Mouse (Mus musculus) cerebellum, adult (tissue): ENCODE measurements around the gene Gpr161.

ENCODE experiments used
- ATAC-seq: cut with Nextera tagmentation; 2 replicates; pipeline ENCODE4 v1.9.2; 2017; ENCODE audit warnings: mild to moderate bottlenecking, moderate library complexity, mixed read lengths; ENCODE audit not compliant: insufficient number of reproducible peaks, low FRiP score, low TSS enrichment

Gpr161 gene

DNA sequence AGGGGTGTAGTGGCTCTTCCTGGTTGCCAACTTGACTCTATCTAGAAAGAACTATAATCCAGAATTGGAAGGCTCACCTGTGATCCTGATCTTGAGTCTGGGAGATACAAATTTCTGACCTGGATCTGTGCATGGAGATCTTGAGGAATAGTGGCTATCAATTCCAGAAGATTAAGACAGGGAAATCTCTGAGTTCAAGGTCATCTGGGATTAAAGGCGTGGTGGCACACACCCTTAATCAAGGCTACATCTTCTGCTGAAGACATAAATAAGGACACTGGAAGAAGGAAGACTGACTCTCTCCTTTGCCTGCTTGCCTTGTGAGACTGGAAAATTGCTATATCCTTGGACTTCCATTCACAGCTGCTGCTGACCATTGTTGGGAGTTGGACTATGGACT lies at the start of gene Gpr161:
Gene Gpr161, plus strand, starts transcription at position 301 of the 400 bp plus-strand sequence.
- no peak for ATAC-seq

DNA sequence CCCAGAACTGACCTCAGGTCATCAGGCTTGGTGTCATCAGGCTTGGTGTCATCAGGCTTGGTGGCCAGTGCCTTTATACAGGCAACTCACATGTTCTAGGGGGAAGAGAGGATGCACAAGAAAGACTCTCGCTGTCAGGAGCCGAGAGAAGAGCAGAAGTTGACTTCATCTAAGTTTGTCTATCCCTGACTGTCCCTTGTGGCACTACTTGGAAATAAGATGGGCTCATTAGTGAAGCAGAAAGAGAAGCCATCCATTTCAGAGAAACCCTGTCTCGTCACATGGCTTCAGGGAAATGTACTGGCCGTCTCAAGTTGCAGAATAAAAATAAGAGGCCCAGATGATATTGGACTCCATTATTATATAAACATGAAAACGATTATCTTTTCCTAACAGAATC lies 49.0 kb upstream of the Gpr161 start:
- ATAC-seq = no peak

GRCm38 (mm10) chr1:165247085-165247484 lies 48.5 kb upstream of the Gpr161 start:
- no peak for ATAC-seq

GRCm38 (mm10) chr1:165247788-165248187 lies 47.8 kb upstream of the Gpr161 start:
- no peak for ATAC-seq

DNA sequence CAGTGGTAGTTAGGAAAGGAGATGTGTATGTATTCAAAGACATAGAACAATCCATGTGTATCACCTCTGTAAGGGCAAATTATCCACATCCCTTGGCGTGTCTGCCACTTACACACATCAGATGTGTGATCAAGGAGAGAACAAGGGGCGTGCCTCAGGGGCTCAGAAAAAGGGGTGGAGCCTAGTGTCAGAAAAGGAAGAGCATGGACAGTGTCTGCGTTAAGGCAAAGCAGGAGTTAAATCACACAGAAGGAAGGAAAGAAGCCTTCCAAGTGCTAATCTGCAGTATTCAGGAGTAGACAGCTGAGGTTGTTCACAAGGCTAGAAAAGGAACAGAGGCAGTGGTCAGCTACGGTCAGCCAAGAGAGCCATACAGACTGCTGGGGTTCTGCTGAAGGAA lies 46.7 kb upstream of the Gpr161 start:
- no peak for ATAC-seq

DNA sequence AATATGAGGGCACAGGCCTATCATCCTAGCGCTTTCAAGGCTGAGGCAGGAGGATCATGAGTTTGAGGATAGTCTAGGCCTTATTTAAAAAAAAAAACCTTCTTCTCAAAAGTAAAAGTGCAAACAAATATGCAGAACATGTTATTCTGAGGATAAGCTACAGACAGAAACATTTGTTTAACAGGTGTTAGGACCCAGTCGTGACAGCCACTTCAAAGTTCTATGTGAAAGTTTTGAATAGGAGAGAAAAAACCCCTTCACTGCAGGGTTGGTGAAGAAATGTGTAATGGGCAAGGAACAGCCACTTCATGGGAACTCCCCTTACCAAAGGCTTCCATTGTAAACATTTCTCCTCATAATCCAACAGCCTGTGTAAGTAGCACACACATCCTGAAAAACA lies 45.0 kb upstream of the Gpr161 start:
- ATAC-seq = no peak

- no peak for ATAC-seq
Measured at GRCm38 (mm10) chr1:165252027-165252671, 43.4 kb upstream of the Gpr161 start.

DNA sequence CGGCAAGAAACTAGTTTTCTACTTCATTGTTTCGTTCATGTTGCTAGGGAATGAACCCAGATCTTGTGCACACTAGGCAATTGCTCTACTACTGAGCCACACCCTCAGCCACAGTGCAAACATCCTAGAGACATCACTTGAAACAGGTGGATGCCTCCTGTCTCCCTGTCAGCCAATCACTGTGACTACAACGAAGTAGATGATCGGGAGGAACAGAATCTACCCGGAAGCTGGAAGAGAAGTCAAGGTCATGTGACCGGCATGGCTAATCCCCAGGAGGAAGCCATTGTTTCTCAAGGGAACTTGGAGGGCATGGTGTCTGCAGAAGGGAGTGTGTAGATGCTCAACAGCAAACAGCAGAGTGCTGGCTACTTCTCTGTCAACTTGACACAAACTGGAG lies 20.6 kb upstream of the Gpr161 start:
- ATAC-seq = no peak

GRCm38 (mm10) chr1:165280741-165281140 lies 14.8 kb upstream of the Gpr161 start:
- ATAC-seq = no peak

- ATAC-seq = peak; percentile 9; the same call in 1 of the 2 replicates
Measured at GRCm38 (mm10) chr1:165281351-165282221, 14.0 kb upstream of the Gpr161 start.

- 0 out of 2 replicates have a peak, but pooled peaks have one; percentile 21 for ATAC-seq
Measured at GRCm38 (mm10) chr1:165282222-165282966, 13.2 kb upstream of the Gpr161 start.

DNA sequence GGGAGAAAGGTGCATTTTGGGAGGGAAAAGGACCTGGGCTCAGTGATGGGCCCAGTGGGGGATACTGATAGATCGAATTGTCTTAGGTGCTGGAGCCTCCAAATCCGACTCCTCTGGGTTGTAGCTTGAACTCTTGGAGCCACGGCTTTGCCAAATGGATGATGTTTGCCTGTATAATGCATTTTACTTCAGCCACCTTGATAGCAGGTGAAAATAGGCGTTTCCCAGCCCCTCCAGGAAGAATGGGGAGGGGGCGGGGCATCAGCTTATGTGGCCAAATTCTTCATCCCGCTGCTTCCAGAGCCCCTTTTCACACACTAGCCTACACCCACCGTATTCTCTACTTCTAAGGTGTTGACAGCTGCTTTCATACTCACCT lies 12.6 kb upstream of the Gpr161 start:
- no peak for ATAC-seq

- no peak for ATAC-seq
Measured at GRCm38 (mm10) chr1:165284096-165284495, 11.5 kb upstream of the Gpr161 start.

- no peak for ATAC-seq
Measured at GRCm38 (mm10) chr1:165288165-165288564, 7.4 kb upstream of the Gpr161 start.

- ATAC-seq = no peak
Measured at GRCm38 (mm10) chr1:165289831-165290230, 5.8 kb upstream of the Gpr161 start.

GRCm38 (mm10) chr1:165291606-165292005 lies 4.0 kb upstream of the Gpr161 start:
- ATAC-seq = no peak

DNA sequence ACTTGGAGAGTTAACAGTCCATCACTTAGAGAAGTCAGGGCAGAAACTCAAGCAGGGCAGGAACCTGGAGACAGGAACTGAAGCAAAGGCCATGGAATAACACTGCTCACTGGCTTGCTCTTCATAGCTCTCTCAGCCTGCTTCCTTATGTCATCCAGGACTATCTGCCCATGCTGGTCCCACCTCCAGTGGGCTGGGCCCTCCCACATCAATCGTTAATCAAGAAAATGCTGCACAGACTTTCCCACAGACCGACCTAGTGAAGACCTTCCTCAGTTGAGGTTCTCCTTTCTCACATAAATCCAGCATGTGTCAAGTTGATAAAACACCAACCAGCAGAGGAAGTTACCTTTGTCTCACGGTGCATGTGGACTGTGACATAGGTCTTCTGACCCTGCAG lies 5.5 kb downstream of the Gpr161 start:
- no peak for ATAC-seq

- ATAC-seq = no peak
Measured at GRCm38 (mm10) chr1:165301567-165301966, 6.0 kb downstream of the Gpr161 start.

GRCm38 (mm10) chr1:165302455-165303208 lies 7.0 kb downstream of the Gpr161 start:
- ATAC-seq = no peak

DNA sequence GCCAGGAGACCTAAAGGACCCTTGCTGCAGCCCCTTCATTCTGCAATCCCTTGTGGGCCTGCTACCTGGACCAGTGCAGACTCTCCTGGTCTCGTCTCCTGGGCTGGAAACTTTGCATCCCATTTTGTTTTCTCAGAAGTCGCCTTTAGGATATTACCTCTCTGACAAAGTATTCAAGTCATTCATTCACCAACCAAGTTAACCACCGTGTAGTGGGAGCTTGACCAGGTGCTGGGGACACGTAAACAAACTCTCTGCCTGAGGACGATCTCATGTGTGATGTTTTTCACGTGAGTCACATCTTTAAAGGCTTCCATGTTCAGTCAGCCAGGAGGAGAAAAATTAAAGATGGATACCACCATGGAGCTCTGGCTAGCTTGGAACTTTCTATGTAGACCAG lies 7.6 kb downstream of the Gpr161 start:
- ATAC-seq = no peak
